Mouse (Mus musculus) embryo, embryonic 10.5 days (tissue): ENCODE measurements around the gene Krt26.

Source experiments
- DNase-seq: peaks from one replicate; pipeline ENCODE4 v3.0.0-alpha.2; 2015; ENCODE audit warnings: low spot score

The Krt26 gene

DNA sequence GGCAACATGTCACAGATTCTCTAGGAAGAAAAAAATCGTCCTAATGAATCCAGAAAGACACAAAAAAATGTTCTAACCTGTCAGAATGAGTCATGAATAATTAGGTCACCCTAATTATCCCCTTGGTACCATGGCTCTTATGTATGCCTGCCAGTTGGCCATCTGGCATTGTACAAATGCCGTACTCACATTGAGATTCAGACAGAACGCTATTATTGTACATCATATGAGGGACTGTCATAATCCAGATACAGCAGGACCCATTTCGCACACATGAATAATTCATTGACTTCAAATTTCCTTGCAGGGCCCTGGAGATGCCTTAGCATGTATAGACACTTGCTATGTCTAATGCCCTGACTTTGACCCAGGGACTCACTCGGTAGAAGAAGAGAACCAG, 53.8 kb downstream of the Krt26 start:
- no peak for DNase-seq

DNA sequence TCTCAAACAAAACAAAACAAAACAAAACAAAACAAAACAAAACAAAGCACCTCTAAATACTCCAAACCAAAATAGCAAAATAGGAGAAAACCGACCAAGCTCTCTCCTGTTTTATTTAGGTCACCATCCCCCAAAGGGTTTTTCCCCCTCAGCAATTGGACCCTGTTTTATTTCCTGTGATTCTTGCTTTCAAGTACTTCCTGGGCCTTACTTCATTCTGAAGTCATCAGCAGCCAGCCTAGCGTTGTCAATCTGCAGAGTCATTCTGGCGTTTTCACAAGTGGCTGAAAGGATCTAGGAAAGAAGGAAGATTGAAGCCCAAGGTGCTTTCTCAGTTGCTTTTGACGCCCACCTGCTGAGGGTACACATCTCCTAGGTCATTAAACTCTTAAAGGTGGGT, 54.4 kb downstream of the Krt26 start:
- no peak for DNase-seq

DNA sequence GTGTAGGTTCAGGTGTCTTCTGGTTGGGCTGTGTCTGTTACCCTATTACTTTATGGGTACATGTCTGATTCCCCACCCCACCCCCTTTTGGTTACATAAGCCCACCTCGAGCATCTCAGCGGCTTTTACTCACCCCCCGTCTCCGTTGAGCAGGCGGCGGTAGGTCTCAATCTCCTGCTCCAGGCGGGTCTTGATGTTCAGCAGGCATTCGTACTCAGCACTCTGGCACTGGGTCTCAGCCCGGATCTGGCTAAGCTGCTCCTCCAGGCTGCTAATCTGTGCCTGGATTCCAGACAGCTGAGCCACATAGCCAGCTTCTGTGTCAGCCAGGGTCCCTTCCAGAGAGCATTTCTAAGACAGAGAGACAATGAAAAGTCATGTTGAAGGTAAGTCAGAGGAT, 56.6 kb downstream of the Krt26 start:
- DNase-seq, result no peak

DNA sequence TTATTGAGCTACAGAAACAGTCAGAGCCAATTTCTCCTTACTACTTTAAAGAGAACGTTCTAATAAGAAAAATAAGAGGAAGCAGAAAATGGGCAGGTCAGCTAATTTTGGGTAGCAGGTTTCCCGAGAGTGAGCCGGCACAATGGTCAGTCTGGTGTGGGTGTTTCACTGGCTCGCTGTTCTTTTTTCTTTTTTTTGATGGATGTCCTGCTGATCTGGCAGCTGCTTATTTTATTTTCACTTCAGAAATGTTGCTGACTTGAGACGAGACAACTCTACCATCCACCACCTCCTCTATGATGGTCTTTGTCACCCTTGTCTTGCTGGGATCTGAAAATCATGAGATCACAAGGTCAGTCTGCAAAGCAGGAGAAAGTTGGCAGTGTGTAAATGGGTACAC, 57.8 kb downstream of the Krt26 start:
- DNase-seq, result no peak
